Mouse (Mus musculus) left cerebral cortex, adult 6 months (tissue): Measurements from ENCODE around the gene Btf3. TPM values are rescaled to one million over a fixed set of nuclear protein-coding genes. Genes with fewer than 3 reads are reported as not detected.

Experiments used
- long read RNA-seq, 2 experiments: library from polyadenylated mRNA; unstranded; transcript quantifications; one replicate each; pipeline ENCODE4 v2.0.0; 2019 to 2020
- polyA plus RNA-seq: library from polyadenylated mRNA; unstranded; fragments of <200 nt; fragmentation: Nextera tagmentation; gene quantifications from 2 replicates; pipeline ENCODE4 v1.2.3, GENCODE M21; 2021

The Btf3 gene
- polyA plus RNA-seq = 318 TPM in 2 replicates
- long read RNA-seq, experiment 1, transcript Btf3-201 (6 exons, 1,091 nt) = minor isoform, 8 of 196 reads
- long read RNA-seq, experiment 1, transcript Btf3-205 (6 exons, 888 nt) = major isoform, 183 of 196 reads
- long read RNA-seq, experiment 1, partial matches to known transcripts = 1 of 196 reads
- long read RNA-seq, experiment 1, other reads (novel, unspliced or antisense) = 2 of 196 reads
- long read RNA-seq, experiment 2, transcript Btf3-205 (6 exons, 888 nt) = major isoform, 310 of 335 reads
- long read RNA-seq, experiment 2, partial matches to known transcripts = 14 of 335 reads
- long read RNA-seq, experiment 2, other reads (novel, unspliced or antisense) = 2 of 335 reads

DNA sequence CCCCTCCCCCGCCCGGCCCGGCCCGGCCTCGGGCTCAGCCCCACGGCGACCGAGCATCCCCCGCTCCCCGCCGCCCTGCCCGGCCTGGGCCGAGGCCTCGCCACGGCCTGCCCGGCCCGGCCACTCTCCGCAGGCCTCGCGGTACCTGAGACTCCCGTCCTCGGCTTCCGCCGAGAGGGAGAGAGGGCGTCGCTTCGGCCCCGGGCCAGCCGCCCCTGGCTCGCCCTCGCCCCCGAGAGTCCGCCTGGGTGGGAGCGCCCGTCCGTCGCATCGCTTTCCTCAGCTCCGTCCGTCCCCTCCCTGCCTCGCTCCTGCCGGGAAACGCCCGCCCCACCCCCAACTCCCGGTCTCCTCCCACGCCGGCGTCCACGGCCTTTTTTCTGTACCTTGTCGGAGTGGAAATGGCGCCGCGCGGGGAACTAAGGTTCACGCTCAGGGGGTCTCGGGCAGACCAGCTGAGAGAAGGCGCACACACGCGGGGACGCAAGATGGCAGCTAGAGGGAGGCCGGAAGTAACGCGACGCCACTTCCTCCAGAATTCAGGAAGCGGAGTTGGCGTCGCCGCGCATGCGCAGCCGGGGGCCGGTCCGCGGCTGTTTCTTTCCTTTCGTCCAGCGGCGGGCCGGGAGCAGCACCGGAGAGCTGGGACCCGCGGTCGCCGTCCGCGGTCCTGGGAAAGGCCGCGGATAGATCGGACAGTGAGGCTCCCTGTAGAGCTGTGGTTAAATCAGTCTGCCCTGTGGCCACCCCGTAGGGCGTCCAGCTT lies at the start of gene Btf3:
Gene Btf3 (minus strand): TSS at position 527 of the 766 bp plus-strand sequence.

DNA sequence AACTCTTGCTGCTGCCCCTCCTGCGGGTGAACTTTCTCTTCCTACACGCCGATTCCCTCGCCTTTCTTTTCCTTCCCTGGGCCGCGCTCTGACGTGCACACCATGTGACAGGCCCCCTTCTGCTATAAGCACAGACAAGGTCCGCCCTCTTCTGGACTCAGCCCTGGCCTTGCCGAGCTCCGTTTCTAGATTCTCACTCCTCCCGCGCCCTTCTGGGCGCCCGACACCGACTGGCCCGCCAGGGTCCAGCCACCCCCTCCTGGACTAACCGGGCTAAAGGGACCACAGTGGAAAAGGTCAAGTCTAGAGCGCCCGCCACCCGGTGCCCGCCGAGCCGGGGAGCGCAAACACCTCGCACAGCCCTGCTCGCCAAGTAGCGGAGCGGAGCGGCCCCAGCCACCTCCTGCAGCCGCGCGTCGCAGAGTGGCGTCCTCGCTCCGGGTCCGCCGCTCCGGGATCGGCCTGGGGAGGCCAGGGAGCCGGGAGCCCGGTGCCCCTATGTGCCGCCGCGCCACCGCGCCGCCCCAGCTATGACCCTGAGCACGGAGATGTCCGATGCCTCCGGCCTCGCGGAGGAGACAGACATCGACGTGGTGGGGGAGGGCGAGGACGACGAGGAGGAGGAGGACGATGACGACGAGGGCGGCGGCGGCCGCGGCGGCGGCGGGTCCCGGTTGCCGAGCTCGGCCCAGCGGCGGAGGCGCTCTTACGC lies 37.4 kb upstream of the Btf3 start, which contains the start of gene Foxd1:
Gene Foxd1 (plus strand): TSS at position 153 of the 712 bp plus-strand sequence.

DNA sequence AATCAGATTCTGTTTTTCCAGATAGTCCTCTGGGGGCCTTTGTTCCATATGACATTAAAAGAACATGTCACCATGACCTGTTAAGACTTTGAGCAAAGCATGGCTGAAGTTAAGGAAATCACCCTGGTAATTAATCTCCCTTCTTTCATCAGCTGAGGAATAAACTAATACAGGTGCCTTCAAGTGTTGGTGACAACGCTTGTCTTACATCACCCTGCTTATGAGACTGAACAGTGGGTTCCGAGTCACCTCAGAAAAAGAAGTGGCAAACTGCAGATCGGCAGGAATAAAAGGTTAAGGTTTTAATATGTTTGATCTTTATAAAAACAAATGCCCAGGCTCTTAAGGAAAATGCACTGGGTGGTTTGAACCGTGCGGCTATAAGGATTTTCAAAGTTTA lies 37.1 kb downstream of the Btf3 start, which contains the start of gene Gm21976:
Gene Gm21976 (plus strand): TSS at position 202 of the 400 bp plus-strand sequence.

DNA sequence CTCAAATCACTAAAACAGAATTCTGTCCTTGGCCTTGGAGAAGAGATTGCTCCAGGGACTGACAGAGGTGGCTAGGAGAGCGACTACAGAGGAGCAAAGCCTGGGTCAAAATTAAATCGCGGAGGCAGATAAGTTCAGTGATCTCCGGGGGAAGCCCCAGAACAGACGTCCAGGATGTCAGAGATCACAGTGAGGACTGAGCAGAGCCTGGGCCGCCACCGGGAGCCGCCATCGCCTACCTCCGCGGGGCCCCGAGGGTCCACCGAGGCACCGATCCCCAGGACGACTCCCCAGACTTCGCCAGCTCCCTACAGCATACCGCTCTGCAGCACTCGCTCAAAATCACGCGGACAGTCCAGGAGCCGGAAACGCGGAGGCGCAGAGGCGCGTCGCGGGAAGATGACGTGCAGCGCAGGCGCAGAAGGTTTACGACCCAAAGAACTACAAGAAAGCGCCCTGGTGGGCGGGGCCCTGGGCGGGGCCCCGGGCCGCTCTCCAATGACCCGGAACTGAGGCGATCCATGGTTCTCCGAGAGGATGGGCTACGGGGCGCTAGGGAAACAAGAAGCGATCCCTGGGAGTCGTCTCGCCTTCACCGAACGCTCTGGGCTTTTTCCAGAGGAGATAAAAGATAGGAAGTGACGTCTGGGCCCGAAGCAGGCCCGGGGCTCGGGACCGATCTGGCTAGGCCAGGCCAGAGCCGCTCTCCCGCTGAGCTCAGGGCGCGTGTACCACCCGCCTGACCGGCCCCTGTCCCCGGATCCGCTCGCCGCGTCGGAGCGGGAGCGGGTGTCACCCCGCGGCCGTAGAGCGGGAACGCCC lies 54.0 kb downstream of the Btf3 start, which contains the start of the genes Utp15 and Ankra2:
Gene Utp15 (minus strand): TSS at position 406 of the 822 bp plus-strand sequence.
Gene Ankra2 (plus strand): TSS at position 439 of the 822 bp plus-strand sequence.

Other genes with a start within 250 kb of the Btf3 start
- gene Arhgef28, start 110.6 kb downstream of the Btf3 start, polyA plus RNA-seq = 16.2 and 19.1 TPM in 2 replicates
- 11.3 and 12.6 TPM in 2 replicates for gene Utp15, start 54.0 kb downstream of the Btf3 start, polyA plus RNA-seq
- gene Ankra2, start 53.9 kb downstream of the Btf3 start, polyA plus RNA-seq = 29.6 and 46.8 TPM in 2 replicates
- gene Gm21976, start 37.1 kb downstream of the Btf3 start, polyA plus RNA-seq = not detected in 2 replicates
- 0.05 and 0.20 TPM in 2 replicates for gene Foxd1, start 37.2 kb upstream of the Btf3 start, polyA plus RNA-seq
- 0.82 and 1.3 TPM in 2 replicates for gene Gm10320, start 175.0 kb upstream of the Btf3 start, polyA plus RNA-seq